Mouse (Mus musculus) adrenal gland, adult (tissue): ENCODE measurements at regions not wholly inside any gene's neighbourhood (a gene's known extent, or its start where the extent isn't known, plus 50 kb on each side); places are given as distances from the start of the nearest gene placed in this dataset.

ENCODE experiments used
- DNase-seq, 2 experiments: peaks; one replicate each; pipeline ENCODE4 v3.0.0; 2022 to 2023; ENCODE audit warnings: low spot score in 1 of 2; ENCODE audit not compliant: inconsistent age in 2 of 2

- DNase-seq: no peak
These were observed 343.7 kb downstream of the Foxo1 start for GRCm38 (mm10) chr3:52611881-52612280.

- no peak for DNase-seq
These were observed 342.3 kb downstream of the Foxo1 start for GRCm38 (mm10) chr3:52610466-52610865.

DNA sequence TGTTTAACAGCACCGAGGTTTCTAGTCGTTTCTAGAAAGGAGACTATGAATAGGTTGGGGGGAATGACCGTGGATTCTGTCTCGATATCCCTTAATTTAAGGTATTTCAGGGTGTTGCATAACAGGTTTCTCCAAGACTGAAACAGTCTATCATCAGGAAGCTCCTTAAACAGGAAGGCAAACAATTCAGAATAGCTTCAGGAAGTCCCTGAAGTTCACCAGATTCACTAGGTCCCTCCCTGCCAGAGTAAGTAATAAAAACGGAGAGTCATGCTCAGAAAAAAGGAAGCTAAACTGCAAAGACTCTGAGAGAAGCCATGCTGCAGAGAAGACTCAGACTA lies 339.9 kb downstream of the Foxo1 start:
- DNase-seq: no peak

DNA sequence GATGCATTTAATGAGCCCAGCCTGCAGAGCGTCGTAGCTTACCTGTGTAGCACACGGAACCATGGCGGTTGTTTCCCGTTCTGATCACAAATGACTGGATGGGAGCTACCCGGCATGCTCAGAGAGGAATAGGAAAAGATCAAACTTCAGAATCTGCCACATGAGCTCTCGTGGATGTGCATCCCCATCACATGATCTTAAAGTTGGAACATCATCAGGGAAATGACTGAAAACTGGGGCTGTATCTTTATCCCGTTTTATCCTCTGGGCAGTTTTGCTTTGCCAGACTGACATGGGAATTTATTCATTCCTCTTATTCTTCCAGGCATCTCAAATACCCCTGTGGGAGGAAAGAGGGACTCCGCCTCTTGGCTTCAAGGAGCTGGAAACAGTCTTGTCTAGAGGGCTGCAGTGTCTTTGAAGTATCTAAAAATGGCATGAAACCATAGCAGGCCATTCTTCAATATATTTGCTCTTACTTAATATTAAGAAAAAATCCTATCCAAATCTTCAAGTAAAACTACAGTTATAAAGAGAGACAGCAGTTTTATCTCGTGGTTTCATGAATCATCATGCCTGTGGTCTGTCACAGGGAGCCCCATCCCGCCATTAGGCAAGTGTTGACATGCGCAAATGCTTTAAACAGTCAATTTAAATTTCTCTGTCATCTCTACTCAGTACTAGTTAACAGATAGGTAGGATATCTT lies 339.4 kb downstream of the Foxo1 start:
- DNase-seq: no peak

- no peak for DNase-seq
These were observed 337.2 kb downstream of the Foxo1 start for GRCm38 (mm10) chr3:52605261-52605771.

DNA sequence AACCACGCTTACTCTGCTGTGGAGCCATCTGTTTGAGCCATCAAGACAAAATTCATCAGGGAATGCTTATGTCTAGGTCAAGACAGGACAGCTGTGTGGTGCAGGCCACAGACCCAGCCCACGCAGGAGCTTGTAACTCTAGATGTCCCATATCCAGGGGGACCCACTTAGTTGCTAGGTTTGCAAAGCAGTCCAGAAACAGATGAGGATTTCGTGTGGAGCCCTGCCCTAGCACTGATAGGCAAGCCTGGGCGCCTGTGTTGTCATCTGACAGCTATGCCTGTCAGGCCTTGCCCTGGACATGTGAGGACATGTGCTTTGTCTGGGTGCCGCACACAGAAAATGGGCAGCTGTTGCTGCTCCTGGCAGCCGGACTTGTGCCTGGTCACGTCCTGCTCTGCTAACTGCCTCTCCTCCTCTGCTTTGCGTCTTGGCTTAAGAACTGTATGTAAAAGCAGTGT lies 335.1 kb downstream of the Foxo1 start:
- DNase-seq: no peak

DNA sequence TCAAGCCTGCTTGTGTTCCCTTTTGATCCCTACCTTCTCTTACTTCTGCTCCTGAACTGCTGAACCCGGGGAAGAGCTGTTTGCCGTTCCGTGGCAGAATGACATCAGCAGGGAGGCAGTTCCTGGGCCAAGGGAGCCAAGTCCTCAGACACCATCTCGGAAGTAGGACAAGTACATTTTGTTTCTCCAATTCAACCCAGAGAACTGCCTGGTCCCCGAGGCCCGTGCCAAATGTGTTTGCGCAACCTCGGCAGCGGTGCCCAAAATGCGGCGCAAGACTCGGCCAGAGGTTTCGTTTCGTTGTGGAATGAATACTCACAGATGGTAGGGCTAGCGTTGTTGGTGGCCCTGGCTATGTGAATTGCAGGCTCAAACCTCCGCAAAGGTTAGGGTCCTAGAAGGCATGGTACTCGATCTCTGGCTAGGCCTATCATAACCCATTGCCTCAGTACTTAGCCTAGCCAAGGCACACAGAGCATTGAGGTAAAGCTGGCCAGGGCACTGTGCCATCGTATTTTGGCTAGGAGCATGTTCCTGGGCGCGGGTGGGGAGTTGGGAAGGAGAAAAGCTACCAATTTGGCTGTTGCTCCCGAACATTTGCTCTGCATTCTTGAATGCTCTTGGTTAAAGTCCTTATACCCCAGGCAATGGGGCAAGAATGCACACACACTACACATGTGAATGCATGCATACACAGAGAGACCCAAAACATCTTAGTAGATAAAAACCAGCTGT lies 333.0 kb downstream of the Foxo1 start:
- DNase-seq: peak; percentile 21 to 84

- peak in 1 of 2 experiments; percentile 54 for DNase-seq
These were observed 332.4 kb downstream of the Foxo1 start for GRCm38 (mm10) chr3:52600581-52600980.

DNA sequence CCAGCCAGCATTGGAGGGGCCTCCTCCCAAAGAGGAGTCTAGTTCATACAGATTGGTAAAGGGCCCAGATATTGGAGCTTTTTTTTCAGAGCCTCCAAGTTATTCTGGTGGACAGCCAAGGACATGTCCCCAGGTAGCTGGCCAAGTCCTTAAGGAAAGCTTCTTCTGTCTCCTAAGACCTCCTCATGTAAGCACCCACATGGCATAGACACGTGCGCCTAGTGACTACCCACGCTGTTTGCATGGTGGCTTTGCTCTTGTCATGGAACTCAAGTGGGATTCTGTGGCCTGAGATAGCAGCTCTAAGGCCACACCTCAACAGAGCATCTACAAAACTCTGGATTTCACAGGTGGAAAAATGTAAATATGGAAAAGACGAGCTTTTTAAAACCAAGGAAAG lies 332.0 kb downstream of the Foxo1 start:
- peak in 1 of 2 experiments; percentile 42 for DNase-seq

DNA sequence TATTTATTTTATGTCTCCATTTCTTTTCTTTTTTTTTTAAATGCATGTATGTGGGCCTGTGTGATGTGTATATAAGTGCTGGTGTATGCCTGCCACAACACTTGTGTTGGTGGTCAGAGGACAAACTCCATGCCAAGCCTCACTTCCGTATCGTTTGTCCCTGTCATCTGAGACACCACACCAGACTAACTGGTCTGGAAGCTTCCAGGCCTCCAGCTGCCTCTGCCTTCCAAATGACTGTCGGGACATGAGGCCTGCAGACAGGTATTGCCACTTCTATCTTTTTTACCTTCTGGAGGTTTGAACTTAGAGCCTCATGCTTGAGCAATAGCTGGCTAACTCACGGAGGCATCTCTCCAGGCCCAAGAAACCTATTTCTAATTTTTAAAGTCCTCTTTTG lies 318.3 kb downstream of the Foxo1 start:
- DNase-seq: no peak

- DNase-seq: no peak
These were observed 311.8 kb downstream of the Foxo1 start for GRCm38 (mm10) chr3:52579917-52580316.

GRCm38 (mm10) chr3:52579096-52579495 lies 311.0 kb downstream of the Foxo1 start:
- no peak for DNase-seq

- no peak for DNase-seq
These were observed 308.6 kb downstream of the Foxo1 start for GRCm38 (mm10) chr3:52576703-52577244.

- no peak for DNase-seq
These were observed 307.2 kb downstream of the Foxo1 start for GRCm38 (mm10) chr3:52575237-52575798.

- no peak for DNase-seq
These were observed 306.2 kb downstream of the Foxo1 start for GRCm38 (mm10) chr3:52574341-52574740.

DNA sequence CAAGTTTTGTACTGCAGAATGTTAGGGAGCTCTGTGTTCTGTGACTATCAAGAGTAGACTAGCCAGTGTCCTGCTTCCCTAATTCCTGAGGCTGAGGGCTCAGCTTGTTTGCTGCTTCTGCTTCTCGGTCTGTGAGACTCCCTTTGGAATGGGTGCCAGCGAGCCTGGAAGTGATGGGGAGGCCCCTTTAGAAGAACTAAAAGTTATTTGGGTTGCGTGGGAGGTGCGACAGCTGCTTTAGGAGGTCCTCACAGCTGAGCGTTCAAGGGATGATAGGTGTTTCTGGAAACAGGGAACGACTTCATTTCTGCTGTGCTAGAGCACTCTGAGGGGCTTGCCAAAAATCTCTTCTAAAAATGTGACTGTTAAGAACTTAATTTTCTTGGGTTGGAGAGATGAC lies 305.7 kb downstream of the Foxo1 start:
- DNase-seq: no peak

DNA sequence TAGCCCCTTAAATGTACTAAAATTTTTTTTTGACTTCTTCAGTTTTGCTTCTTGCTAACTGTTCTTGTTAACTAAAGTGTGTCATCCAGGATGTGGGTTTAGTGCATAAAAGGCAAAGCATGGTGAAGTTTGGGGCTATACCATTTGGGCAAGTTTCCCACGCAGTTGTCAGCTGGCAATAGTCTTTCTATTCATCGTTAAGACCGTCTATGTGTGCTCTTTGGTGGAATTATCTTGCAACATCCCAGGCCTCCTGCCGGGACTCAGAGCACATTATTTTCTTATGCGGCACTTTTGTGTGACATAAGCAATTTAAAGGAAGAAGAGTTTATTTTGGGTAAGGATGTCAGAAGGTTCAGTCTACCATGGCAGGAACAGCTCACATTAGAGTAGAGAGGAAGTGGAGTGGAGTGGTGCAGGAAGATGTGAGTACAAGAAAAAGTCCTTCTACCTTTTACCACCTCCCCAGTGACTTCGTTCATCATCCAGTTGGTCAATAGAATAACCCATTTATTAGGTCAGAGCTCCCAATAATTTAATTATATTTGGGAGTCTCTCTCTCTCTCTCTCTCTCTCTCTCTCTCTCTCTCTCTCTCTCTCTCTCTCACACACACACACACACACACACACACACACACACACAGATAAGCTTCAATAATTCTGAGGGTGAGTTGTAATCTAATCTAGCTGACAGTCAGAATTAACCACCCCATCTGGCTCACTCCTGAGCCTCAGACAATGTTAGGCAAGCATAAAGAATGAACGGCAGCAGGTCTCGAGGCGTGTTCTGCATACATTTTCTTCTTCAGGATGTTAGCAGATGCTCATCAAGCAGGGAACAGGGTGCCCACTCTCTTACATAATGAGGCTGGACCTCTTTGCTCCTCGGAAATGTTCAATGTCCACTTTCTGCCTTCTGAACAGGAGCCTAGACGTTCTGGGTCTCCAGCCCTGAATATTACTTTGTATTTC lies 304.7 kb downstream of the Foxo1 start:
- no peak for DNase-seq

GRCm38 (mm10) chr3:52567606-52568372 lies 299.7 kb downstream of the Foxo1 start:
- no peak for DNase-seq

DNA sequence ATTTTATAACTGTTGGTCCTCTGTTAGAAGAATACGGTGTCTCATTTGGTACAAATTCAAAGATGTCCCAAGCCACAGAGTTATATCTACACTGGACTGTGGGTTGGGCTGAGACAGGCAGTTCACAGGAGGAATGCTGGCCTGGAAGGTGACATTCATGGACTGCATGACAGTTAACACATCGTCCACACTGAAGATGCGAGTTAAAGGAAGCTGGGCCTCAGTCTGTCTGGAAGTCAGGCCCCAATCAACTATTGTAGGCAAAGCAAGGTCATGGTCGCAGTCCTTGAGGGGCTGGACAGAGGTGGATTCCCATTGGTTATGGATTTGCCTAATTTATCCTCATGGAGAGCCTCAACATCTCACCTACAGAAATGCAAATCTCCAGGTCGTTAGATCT lies 295.5 kb downstream of the Foxo1 start:
- DNase-seq: no peak

- no peak for DNase-seq
These were observed 294.7 kb downstream of the Foxo1 start for GRCm38 (mm10) chr3:52562816-52563215.
